Mouse (Mus musculus) liver, postnatal 0 days (tissue): ENCODE measurements around the gene Golph3. TPM values are rescaled to one million over a fixed set of nuclear protein-coding genes. Genes with fewer than 3 reads are reported as not detected.

ENCODE experiments used
- ATAC-seq: fragments of 200-750 bp; cut with Nextera tagmentation; 2 replicates; pipeline ENCODE4 v1.8.0; 2017; ENCODE audit warnings: mild to moderate bottlenecking, moderate library complexity
- DNase-seq: peaks from one replicate; pipeline ENCODE4 v3.0.0-alpha.2; 2016
- H3K27ac ChIP-seq: fragments of 300-500 bp; sonication (generic); 2 replicates; pipeline ENCODE4 v1.5.1; 2014; ENCODE audit warnings: antibody characterized with exemption, moderate library complexity, mild to moderate bottlenecking, low read depth
- H3K27me3 ChIP-seq: fragments of 300-500 bp; sonication (generic); 2 replicates; pipeline ENCODE4 v1.6.1; 2014; ENCODE audit warnings: low read length, control low read depth, mixed read lengths; ENCODE audit not compliant: insufficient read depth
- H3K36me3 ChIP-seq: fragments of 300-500 bp; sonication (generic); replicated peaks from 2 replicates; pipeline ENCODE4 v1.6.1; 2014; ENCODE audit warnings: mild to moderate bottlenecking, control low read depth, low read length, moderate library complexity, mixed read lengths; ENCODE audit not compliant: insufficient read depth
- H3K4me1 ChIP-seq: fragments of 300-500 bp; sonication (generic); 2 replicates; pipeline ENCODE4 v1.6.1; 2014; ENCODE audit warnings: antibody characterized with exemption, mild to moderate bottlenecking, control low read depth; ENCODE audit not compliant: insufficient read depth
- H3K4me2 ChIP-seq: fragments of 300-500 bp; sonication (generic); 2 replicates; pipeline ENCODE4 v1.6.1; 2014; ENCODE audit warnings: low read depth, mild to moderate bottlenecking, low read length, moderate library complexity, mixed read lengths
- H3K4me3 ChIP-seq: fragments of 300-500 bp; sonication (generic); 2 replicates; pipeline ENCODE4 v1.5.1; 2014; ENCODE audit warnings: low read depth, low read length
- H3K9ac ChIP-seq: fragments of 300-500 bp; sonication (generic); replicated peaks from 2 replicates; pipeline ENCODE4 v1.6.1; 2014; ENCODE audit warnings: mild to moderate bottlenecking, moderate library complexity
- H3K9me3 ChIP-seq: fragments of 300-500 bp; sonication (generic); 2 replicates; pipeline ENCODE4 v1.6.1; 2016; ENCODE audit warnings: mild to moderate bottlenecking, control low read depth, low read length, mixed read lengths
- CTCF ChIP-seq: sonication (generic); IDR thresholded peaks from 2 replicates; pipeline ENCODE4 v1.5.1; 2016; ENCODE audit warnings: antibody characterized with exemption, low read depth
- EP300 ChIP-seq: IDR thresholded peaks from 2 replicates; pipeline ENCODE4 v1.6.1; 2016; ENCODE audit warnings: antibody characterized with exemption, low read depth, mild to moderate bottlenecking
- WGBS: fragments of 180-500 bp; shearing (Covaris S2); extraction: QIAGEN DNeasy Blood & Tissue Kit; methylation state at CpG from one replicate; pipeline ENCODE4 v1.1.7; 2014; ENCODE audit not compliant: insufficient replicate concordance; 5-methylcytosine and 5-hydroxymethylcytosine counted together
- polyA plus RNA-seq: library from polyadenylated mRNA; unstranded; fragments of >200 nt; fragmentation: Nextera tagmentation; extraction: Ambion mirVana; gene quantifications from 2 replicates; pipeline ENCODE4 v1.2.1, GENCODE M21; 2015

Golph3 gene
- polyA plus RNA-seq, 1 experiment from 2014 or later = 35.8 TPM

DNA sequence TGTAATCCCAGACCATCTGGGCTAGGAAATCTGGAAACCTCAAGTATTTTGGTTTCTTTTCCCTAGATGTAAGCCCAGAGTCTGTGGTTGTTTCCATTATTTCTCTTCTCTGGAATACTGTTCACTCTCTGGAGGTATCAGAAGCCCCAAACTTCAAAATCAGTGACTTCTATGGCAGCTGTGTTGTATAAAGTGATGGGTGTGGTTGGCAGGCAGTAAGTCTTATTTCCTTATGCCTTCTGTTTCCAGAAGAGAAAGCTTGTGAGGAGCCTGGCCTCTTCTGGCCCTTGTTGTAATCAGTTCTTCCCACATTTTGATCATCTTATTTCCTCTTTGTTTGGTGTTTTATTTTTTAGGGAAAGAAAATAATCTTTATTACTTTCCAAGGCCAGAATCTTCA, 9.6 kb downstream of the Golph3 start:
- ATAC-seq = no peak
- DNase-seq = no peak

DNA sequence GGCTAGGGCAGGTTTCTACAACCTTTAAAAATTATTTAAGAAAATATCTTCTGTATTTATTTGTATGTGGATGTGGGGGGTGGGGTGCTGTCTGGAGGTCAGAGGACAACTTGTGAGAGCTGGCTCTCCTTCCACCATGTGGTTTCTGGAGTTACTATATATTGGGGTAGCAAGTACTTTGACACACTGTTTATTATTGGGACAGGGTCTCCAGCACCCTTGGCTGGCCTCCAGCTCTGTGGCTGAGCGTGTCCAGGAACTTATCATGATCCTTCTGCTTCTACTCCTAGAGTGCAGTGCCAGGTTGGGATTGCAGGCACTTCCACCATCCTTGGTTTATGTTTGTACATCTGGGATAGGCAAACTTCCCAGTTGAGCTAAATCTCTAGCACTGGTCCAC, 10.1 kb downstream of the Golph3 start:
- H3K36me3 ChIP-seq = no peaks in the 10 kb centered on the region
- peaks cover 17% of the 10 kb centered on the region for H3K4me1 ChIP-seq
- TF ChIP-seq CTCF = no peak
- no peak for TF ChIP-seq EP300
- no peak overlapping the region for H3K4me2 ChIP-seq
- H3K27ac ChIP-seq = no peak overlapping the region
- no peak for ATAC-seq
- H3K4me3 ChIP-seq = no peak overlapping the region
- no peaks in the 10 kb centered on the region for H3K9me3 ChIP-seq
- DNase-seq = no peak
- 65% methylated on average over 1 of the region's 1 CpGs for WGBS
- H3K27me3 ChIP-seq = no peaks in the 10 kb centered on the region
- no peak overlapping the region for H3K9ac ChIP-seq

More for the DNA sequence above, 9.6 kb downstream of the Golph3 start:
- TF ChIP-seq EP300 (no peak), CTCF (no peak)
- H3K4me1 ChIP-seq = peaks cover 16% of the 10 kb centered on the region
- no peaks in the 10 kb centered on the region for H3K36me3 ChIP-seq
- no peak overlapping the region for H3K9ac ChIP-seq
- no peaks in the 10 kb centered on the region for H3K27me3 ChIP-seq
- peak overlapping the region; percentile 37; the same call in 1 of the 2 replicates for H3K27ac ChIP-seq
- H3K9me3 ChIP-seq = no peaks in the 10 kb centered on the region
- no peak overlapping the region for H3K4me2 ChIP-seq
- no peak overlapping the region for H3K4me3 ChIP-seq

DNA sequence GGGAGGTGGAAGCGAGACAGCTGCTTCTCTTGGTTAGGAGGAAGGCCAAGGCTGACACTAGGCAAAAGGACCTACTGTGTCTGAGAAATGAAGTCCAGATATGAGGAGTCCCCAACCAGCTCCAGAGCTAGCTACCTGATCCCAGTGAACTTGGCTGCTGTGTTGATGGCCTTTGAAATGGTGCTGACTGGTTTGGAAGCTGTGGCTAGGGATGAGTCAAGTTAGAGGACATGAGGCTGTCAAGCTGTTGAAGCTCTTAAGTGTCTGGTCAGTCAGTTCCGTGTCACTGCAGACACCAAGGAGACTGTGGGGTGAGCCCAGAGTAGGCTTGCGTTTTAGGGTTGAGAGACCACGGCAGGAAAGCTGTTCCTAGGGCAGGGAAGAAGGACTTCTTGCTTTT, 13.1 kb downstream of the Golph3 start:
- H3K9ac ChIP-seq = peak overlapping the region; percentile 38
- H3K4me3 ChIP-seq = no peak overlapping the region
- ATAC-seq = no peak
- H3K36me3 ChIP-seq = no peaks in the 10 kb centered on the region
- H3K4me2 ChIP-seq = no peak overlapping the region
- H3K27ac ChIP-seq = no peak overlapping the region
- no peaks in the 10 kb centered on the region for H3K9me3 ChIP-seq
- DNase-seq = no peak
- no peak for TF ChIP-seq CTCF
- no peak for TF ChIP-seq EP300
- WGBS = 77% methylated on average over 4 of the region's 4 CpGs
- no peaks in the 10 kb centered on the region for H3K27me3 ChIP-seq
- peaks cover 16% of the 10 kb centered on the region for H3K4me1 ChIP-seq

DNA sequence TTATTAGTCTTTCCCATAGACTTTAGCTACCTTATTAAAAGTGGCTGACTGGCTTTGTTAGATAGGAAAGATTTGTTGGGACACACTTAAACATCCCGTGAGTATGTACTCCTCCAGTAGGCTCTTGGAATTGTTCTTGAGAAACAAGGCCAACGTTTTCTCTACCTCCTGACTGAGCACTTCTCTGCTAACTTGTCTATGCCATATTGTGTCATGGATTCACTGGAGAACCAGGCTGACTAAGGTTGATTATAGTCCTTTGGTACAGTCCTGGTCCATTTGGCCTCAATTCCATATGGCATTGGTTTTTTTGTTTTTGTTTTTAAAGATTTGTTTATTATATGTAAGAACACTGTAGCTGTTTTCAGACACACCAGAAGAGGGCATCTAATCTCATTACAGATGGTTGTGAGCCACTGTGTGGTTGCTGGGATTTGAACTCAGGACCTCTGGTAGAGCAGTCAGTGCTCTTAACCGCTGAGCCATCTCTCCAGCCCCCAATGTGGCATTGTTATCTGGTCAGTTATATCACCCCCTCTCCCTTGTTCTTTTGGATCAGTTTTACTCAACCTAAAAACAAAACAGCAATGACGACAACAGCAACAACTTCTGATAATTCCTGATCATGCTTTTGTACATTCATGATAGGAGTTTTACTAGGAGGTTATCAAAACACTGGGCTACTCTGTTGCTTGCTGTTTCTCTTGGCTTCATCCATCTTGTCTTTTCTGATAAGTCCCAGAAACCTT, 16.0 kb downstream of the Golph3 start:
- DNase-seq = no peak
- H3K4me2 ChIP-seq = no peak overlapping the region
- peak; percentile 84 for TF ChIP-seq EP300
- TF ChIP-seq CTCF = 0 out of 2 replicates have a peak, but pooled peaks have one; percentile 3

DNA sequence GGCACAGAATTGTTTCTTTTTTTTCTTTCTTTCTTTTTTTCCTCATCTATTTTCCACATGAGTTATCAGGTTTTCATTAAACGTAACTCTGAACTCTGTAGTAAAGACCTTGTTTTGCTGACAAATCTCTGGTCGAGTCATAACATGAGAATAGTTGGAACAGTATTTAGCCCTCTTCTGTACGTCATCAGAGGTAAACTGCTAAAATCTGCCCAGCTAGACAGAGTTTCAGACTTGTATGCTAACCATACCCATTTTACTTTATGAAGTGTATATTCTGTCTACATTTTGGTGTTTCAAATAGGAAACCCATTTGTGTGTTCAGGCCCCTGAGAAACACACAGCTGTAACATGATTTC, 16.5 kb downstream of the Golph3 start:
- H3K4me2 ChIP-seq = no peak overlapping the region
- ATAC-seq = no peak
- no peak for DNase-seq
- no peak for TF ChIP-seq EP300
- TF ChIP-seq CTCF = no peak
- no peak overlapping the region for H3K27ac ChIP-seq
- H3K9me3 ChIP-seq = no peaks in the 10 kb centered on the region
- WGBS = 48% methylated on average over 3 of the region's 3 CpGs
- no peak overlapping the region for H3K4me3 ChIP-seq
- H3K27me3 ChIP-seq = no peaks in the 10 kb centered on the region
- H3K4me1 ChIP-seq = peaks cover 25% of the 10 kb centered on the region
- no peaks in the 10 kb centered on the region for H3K36me3 ChIP-seq
- no peak overlapping the region for H3K9ac ChIP-seq

More for the DNA sequence above, 16.0 kb downstream of the Golph3 start:
- Histone ChIP-seq H3K4me1 (peaks cover 24% of the 10 kb centered on the region), H3K9ac (no peak overlapping the region), H3K36me3 (no peaks in the 10 kb centered on the region), H3K27me3 (no peaks in the 10 kb centered on the region), H3K4me3 (no peak overlapping the region), H3K27ac (no peak overlapping the region), H3K9me3 (no peaks in the 10 kb centered on the region)
- no peak for ATAC-seq
- WGBS = 60% methylated on average over 4 of the region's 4 CpGs

DNA sequence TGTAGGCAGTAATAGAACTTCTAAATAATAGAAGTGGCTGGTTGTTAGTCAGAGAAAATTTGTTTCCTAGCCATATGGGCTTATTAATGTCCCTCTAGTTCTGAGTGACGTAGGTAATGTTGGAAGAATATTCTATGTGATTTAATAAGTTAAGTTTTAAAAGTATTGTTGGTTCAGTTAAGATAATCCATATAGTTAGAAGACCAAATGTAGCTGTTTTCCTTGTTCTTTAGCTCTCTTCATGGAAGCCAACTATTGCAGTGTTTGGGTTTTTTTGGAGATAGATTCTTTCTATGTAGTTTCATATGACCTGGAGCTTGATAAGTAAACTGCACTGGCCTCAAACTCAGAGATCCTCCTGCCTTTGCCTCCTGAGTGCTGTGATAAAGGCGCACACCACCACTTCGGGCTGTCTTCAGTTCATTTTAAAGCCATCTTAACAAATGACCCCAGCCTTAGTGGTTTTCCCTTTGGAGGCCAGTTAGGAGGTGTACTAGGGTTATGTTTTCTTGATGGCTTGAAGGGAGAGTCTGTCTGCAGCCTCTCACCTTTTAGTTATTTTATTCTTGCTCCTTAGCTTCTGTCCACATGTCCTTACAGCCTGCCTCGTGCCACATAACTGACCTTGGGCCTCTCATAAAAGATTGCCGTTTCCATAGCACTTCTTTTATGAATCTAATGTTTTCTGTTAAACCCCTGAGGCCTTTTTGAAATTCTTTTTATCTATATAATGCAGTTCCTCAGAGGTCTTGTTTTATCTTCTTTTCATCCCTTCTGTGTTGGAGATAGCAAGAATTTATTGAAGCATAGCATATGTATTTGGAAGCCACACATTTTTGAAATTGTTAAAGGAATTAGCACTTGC, 19.5 kb downstream of the Golph3 start:
- Histone ChIP-seq H3K4me2 (peak overlapping the region; percentile 48), H3K4me3 (no peak overlapping the region)

More for the DNA sequence above, 19.5 kb downstream of the Golph3 start:
- Histone ChIP-seq H3K27me3 (no peaks in the 10 kb centered on the region), H3K4me1 (peaks cover 16% of the 10 kb centered on the region), H3K27ac (peak overlapping the region; percentile 52; the same call in 1 of the 2 replicates), H3K9ac (no peak overlapping the region), H3K9me3 (no peaks in the 10 kb centered on the region), H3K36me3 (peaks cover 19% of the 10 kb centered on the region)
- WGBS = 58% methylated on average over 5 of the region's 5 CpGs
- DNase-seq = no peak
- peak; percentile 88 for TF ChIP-seq EP300
- no peak for TF ChIP-seq CTCF
- ATAC-seq = peak; percentile 58
